Mouse (Mus musculus) ES-E14 (cell line): Measurements from ENCODE around the gene Tigar. TPM values are rescaled to one million over a fixed set of nuclear protein-coding genes. Genes with fewer than 3 reads are reported as not detected.

ENCODE experiments used
- DNase-seq: peaks from one replicate; pipeline ENCODE4 v3.0.0-alpha.2; 2013; ENCODE audit warnings: low read depth, low spot score
- H3K27ac ChIP-seq: 2 replicates; pipeline ENCODE4 v1.5.1; 2012; ENCODE audit warnings: low read depth, mild to moderate bottlenecking, low read length, moderate library complexity, mixed read lengths; ENCODE audit not compliant: poor library complexity, insufficient read depth, severe bottlenecking
- H3K36me3 ChIP-seq: 2 replicates; pipeline ENCODE4 v1.6.1; 2012; ENCODE audit warnings: mild to moderate bottlenecking, low read length, moderate library complexity, mixed read lengths; ENCODE audit not compliant: control insufficient read depth, poor library complexity, insufficient read depth, severe bottlenecking
- H3K4me1 ChIP-seq, 2 experiments: fragments of 150-350 bp in 1 of 2; sonication (generic) in 1 of 2; 2 replicates each; pipeline ENCODE4 v1.6.1; 2012; ENCODE audit warnings: low read length in 2 of 2, mild to moderate bottlenecking in 1 of 2, mixed read lengths in 1 of 2; ENCODE audit not compliant: control insufficient read depth in 2 of 2, insufficient read depth in 2 of 2, poor library complexity in 1 of 2
- H3K4me3 ChIP-seq, 2 experiments: fragments of 150-350 bp in 1 of 2; sonication (generic) in 1 of 2; 2 replicates each; pipeline ENCODE4 v1.5.1; 2012; ENCODE audit warnings: low read length in 2 of 2, low read depth in 1 of 2, mild to moderate bottlenecking in 1 of 2, mixed read lengths in 1 of 2; ENCODE audit not compliant: insufficient read depth in 1 of 2, poor library complexity in 1 of 2, severe bottlenecking in 1 of 2
- H3K9ac ChIP-seq: 2 replicates; pipeline ENCODE4 v1.6.1; 2012; ENCODE audit warnings: low read depth, mild to moderate bottlenecking, low read length, mixed read lengths; ENCODE audit not compliant: poor library complexity, insufficient read depth, severe bottlenecking
- H3K9me3 ChIP-seq: fragments of 150-350 bp; sonication (generic); 2 replicates; pipeline ENCODE4 v1.6.1; 2012; ENCODE audit warnings: low read depth, mild to moderate bottlenecking, low read length; ENCODE audit not compliant: control insufficient read depth, insufficient read depth
- CHD2 ChIP-seq: IDR thresholded peaks from 2 replicates; pipeline ENCODE4 v1.6.1; 2014; ENCODE audit warnings: mild to moderate bottlenecking, low read depth, low read length, inconsistent platforms
- HCFC1 ChIP-seq: IDR thresholded peaks from 2 replicates; pipeline ENCODE4 v1.6.1; 2012; ENCODE audit warnings: low read length, inconsistent platforms, borderline replicate concordance; ENCODE audit not compliant: insufficient read depth
- MAFK ChIP-seq: IDR thresholded peaks from 2 replicates; pipeline ENCODE4 v1.6.1; 2014; ENCODE audit warnings: mild to moderate bottlenecking, low read depth, low read length, inconsistent platforms; ENCODE audit not compliant: insufficient read depth
- ZC3H11A ChIP-seq: IDR thresholded peaks from 2 replicates; pipeline ENCODE4 v1.6.1; 2012; ENCODE audit warnings: low read depth, mild to moderate bottlenecking, inconsistent platforms, low read length, borderline replicate concordance
- ZNF384 ChIP-seq: IDR thresholded peaks from 2 replicates; pipeline ENCODE4 v1.6.1; 2012; ENCODE audit warnings: low read depth, low read length, inconsistent platforms
- in situ Hi-C, 2 experiments: fragments of 600-800 bp; cut with MboI; formaldehyde crosslinking; loops; one replicate each; pipeline ENCODE4 v1.15.1; 2025; ENCODE audit warnings: low sequenced_read_pairs in 2 of 2, inconsistent platforms in 1 of 2; ENCODE audit not compliant: unreplicated experiment in 2 of 2
- total RNA-seq: library from RNA; depleted of rRNA; stranded (reverse); fragments of 300-350 nt; gene quantifications from 2 replicates; pipeline ENCODE4 v1.2.3, GENCODE M21; 2012; rRNA removed

Gene Tigar
- total RNA-seq, 1 experiment = 22.9 TPM

- DNase-seq = no peak
- H3K4me3 ChIP-seq = no peak overlapping the region
- no peaks in the 10 kb centered on the region for H3K36me3 ChIP-seq
- no peak overlapping the region for H3K27ac ChIP-seq
- no peak overlapping the region for H3K9ac ChIP-seq
- no peak for TF ChIP-seq MAFK
- TF ChIP-seq ZNF384 = no peak
- TF ChIP-seq ZC3H11A = no peak
- no peak for TF ChIP-seq HCFC1
- no peaks in the 10 kb centered on the region for H3K9me3 ChIP-seq
- no peaks in the 10 kb centered on the region for H3K4me1 ChIP-seq
- in situ Hi-C loops = no loop called here
Measured at GRCm38 (mm10) chr6:127063915-127064314, 45.4 kb downstream of the Tigar start.

DNA sequence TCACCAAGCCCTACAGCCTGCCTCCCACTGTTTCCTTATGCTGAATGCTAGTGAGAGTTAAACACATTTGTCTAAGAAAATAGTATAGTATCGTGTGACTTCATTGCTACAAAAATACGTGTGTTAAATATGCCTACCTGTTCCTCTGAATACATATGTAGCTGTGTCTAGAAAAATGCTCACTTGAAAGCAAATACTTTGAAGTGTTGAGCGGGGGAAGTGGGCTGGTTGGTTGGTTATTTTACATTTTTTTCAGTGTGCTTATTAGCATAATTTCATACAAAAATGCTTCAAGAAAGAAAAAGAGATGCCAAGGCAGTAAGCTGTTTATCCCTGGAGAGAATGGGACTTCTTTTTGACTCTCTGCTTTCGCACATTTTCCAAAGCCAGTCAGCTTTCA, 49.4 kb downstream of the Tigar start:
- H3K36me3 ChIP-seq = no peaks in the 10 kb centered on the region
- no peak overlapping the region for H3K4me3 ChIP-seq
- no peaks in the 10 kb centered on the region for H3K4me1 ChIP-seq
- no peak overlapping the region for H3K27ac ChIP-seq
- no peak for DNase-seq
- in situ Hi-C loops = no loop called here
- TF ChIP-seq CHD2 = no peak
- H3K9ac ChIP-seq = no peak overlapping the region
- H3K9me3 ChIP-seq = no peaks in the 10 kb centered on the region

DNA sequence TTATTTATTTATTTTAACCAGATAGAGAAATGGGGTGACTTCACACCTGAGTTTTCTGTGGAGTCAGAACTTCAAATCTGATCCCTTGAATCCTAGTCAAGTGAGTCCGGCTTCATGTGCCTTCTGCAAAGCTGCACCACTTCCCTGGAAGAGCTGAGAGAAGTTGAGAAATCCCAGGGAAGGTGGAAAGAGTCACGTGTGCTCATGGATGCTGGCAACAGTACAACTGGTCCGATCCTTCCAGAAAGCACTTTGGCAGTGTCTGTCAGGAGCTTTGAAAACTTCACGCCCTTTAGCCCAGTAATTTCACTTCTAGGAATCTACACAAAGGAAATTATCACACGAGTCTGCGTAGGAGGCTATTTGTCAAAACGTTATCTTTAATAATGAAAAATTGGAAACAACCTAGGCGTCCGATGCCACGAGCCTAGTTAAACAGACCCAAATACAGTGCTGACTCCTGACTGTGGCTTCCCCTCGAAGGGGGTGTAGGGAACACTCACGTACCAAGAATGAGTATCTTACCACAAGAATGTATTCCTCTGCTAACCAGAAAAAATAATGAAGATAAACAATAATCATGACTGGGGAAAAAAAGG, 52.3 kb downstream of the Tigar start:
- Histone ChIP-seq H3K9ac (no peak overlapping the region), H3K36me3 (no peaks in the 10 kb centered on the region), H3K27ac (no peak overlapping the region), H3K9me3 (no peaks in the 10 kb centered on the region), H3K4me1 (no peaks in the 10 kb centered on the region), H3K4me3 (no peak overlapping the region)
- no peak for DNase-seq
- no peak for TF ChIP-seq CHD2
- TF ChIP-seq HCFC1 = no peak
- no peak for TF ChIP-seq ZNF384
- TF ChIP-seq MAFK = no peak
- no peak for TF ChIP-seq ZC3H11A
- in situ Hi-C loops = no loop called here

- Histone ChIP-seq H3K9ac (no peak overlapping the region), H3K4me3 (no peak overlapping the region), H3K27ac (no peak overlapping the region), H3K4me1 (no peaks in the 10 kb centered on the region), H3K36me3 (no peaks in the 10 kb centered on the region), H3K9me3 (no peaks in the 10 kb centered on the region)
- no peak for TF ChIP-seq HCFC1
- no peak for TF ChIP-seq ZC3H11A
- no peak for TF ChIP-seq CHD2
- no peak for TF ChIP-seq MAFK
- no peak for TF ChIP-seq ZNF384
- in situ Hi-C loops = no loop called here
- no peak for DNase-seq
Measured at GRCm38 (mm10) chr6:127050847-127051246, 58.5 kb downstream of the Tigar start.

DNA sequence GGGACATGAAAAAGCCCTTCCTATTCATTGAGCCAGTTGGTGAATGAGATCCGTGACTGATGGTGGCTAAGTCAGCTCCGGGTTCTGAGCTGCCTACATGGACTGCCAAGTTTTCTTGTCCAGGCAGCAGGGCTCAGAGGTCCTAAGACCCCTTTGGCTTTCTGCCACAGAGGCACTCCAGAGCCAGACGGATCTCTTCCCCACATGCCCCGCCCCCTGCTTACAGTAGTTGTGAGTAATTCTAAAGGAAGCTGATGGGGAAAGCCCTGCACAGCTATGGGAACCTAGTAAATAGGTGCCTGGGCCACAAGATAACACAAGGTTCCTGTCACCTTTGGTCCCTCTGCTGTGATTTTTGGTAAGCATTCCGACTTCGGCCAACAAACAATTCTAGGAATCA, 64.4 kb downstream of the Tigar start:
- Histone ChIP-seq H3K9me3 (no peaks in the 10 kb centered on the region), H3K4me1 (no peaks in the 10 kb centered on the region)
- DNase-seq = no peak

More for the DNA sequence above, 64.4 kb downstream of the Tigar start:
- Histone ChIP-seq H3K9ac (no peak overlapping the region), H3K27ac (no peak overlapping the region), H3K36me3 (no peaks in the 10 kb centered on the region), H3K4me3 (no peak overlapping the region)
- in situ Hi-C loops = no loop called here
- TF ChIP-seq HCFC1 = no peak
- no peak for TF ChIP-seq CHD2
- no peak for TF ChIP-seq MAFK
- no peak for TF ChIP-seq ZC3H11A
- no peak for TF ChIP-seq ZNF384

Other genes with a start within 250 kb of the Tigar start
- 0.74 and 1.3 TPM in 2 replicates for gene Dyrk4, start 187.7 kb downstream of the Tigar start, total RNA-seq
- gene Rad51ap1, start 170.0 kb downstream of the Tigar start, total RNA-seq = 40.5 and 40.6 TPM in 2 replicates
- 11.6 and 20.3 TPM in 2 replicates for gene D6Wsu163e, start 169.6 kb downstream of the Tigar start, total RNA-seq
- not detected in 2 replicates for gene Fgf6, start 94.0 kb downstream of the Tigar start, total RNA-seq
- gene Fgf23, start 36.7 kb downstream of the Tigar start, total RNA-seq = 0.26 TPM in 1 of 2 replicates, not detected in the other
- 8.0 and 10.1 TPM in 2 replicates for gene Ccnd2, start 42.6 kb upstream of the Tigar start, total RNA-seq